Mouse (Mus musculus) monocyte, adult 5-6 weeks (primary cell): ENCODE measurements around the gene Jmjd8. TPM values are rescaled to one million over a fixed set of nuclear protein-coding genes. Genes with fewer than 3 reads are reported as not detected.

Experiments
- ATAC-seq: fragments of 153-309, 156-312 bp; replicated peaks from 2 replicates; pipeline ENCODE4 v1.8.0; 2017; ENCODE audit warnings: mild to moderate bottlenecking; ENCODE audit not compliant: low TSS enrichment, insufficient number of reproducible peaks, severe bottlenecking, poor library complexity, low FRiP score
- total RNA-seq: library from RNA; stranded (forward); fragments of 200-1000, 200-491, 200-594 nt; gene quantifications from 3 replicates; pipeline ENCODE4 v1.2.3, GENCODE M21; 2017

Jmjd8 gene
- 7.9 to 20.3 TPM (median 11.0 TPM) in 3 replicates for total RNA-seq

DNA sequence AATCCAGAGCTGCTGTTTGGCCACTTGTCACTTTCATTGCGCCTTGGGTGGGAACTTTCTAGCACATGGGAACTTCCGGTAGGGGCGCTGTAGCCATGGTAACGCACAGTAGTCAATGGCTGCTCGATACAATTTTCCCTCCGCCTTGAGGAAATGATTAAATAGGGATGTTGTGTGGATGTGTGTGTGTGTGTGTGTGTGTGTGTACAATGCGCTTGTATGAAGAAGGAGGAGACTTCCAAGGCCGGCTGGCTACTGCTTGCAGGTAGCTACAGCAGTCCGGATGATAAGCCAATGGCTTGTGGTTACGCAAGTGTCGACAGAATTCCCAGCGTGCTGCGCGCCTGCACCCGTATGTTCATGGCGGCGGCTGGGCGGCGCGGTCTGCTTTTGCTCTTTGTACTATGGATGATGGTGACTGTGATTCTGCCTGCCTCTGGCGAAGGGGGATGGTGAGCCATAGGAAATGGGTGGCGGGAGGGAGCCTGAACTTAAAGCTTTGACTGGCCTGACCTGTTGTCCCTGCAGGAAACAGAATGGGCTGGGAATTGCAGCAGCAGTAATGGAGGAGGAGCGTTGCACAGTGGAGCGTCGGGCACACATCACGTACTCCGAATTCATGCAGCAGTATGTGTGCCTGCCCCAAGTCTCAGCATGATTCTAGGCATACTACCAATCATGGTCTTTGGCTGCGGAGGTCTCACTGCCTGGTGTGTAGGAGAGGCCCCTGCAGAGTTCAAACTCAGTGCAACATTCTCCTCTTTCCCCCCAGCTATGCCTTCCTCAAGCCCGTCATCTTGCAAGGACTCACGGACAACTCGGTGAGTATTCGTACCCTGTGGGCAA is at the start of gene Jmjd8:
Gene Jmjd8, plus strand, starts transcription at position 156 of the 846 bp plus-strand sequence.
- peak; percentile 33 for ATAC-seq

DNA sequence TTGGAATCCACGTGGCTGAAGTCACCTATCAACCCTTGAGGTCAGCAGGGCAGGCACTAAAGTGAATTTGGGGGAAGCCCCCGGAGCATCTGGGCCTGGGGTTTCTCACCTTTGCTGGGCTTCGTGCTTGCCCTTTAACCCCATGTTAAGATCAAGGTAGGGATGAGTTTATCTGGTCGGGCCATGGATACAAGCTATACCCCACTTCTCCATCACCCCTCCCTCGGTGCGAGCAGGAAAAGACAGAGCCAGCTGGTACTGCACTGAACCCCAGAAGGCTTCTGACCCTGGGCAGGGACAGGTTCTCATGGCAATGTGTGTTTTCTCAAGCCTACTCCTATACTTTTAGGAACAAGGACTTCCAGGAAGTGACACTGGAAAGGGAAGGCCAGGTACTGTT is 47.3 kb upstream of the Jmjd8 start:
- no peak for ATAC-seq

DNA sequence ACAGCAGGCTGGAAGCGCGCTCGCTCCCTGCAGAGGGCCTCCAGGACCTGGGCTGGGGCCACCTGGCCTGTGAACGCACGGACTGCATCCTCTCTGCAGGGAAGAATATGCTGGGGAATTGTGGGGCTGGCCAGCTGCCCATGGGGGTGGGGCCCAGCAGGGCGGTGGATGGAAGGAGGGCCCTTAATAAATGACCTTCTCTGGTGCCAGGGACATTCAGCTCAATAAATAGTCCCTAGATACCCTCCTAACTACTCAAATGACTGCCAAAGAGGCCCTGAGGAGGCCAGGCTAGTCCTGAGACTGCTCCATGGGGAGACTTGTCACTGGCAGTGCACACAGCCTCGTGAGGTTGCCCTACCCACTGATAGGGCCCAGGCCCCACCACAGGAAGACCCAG is 45.6 kb upstream of the Jmjd8 start:
- no peak for ATAC-seq

DNA sequence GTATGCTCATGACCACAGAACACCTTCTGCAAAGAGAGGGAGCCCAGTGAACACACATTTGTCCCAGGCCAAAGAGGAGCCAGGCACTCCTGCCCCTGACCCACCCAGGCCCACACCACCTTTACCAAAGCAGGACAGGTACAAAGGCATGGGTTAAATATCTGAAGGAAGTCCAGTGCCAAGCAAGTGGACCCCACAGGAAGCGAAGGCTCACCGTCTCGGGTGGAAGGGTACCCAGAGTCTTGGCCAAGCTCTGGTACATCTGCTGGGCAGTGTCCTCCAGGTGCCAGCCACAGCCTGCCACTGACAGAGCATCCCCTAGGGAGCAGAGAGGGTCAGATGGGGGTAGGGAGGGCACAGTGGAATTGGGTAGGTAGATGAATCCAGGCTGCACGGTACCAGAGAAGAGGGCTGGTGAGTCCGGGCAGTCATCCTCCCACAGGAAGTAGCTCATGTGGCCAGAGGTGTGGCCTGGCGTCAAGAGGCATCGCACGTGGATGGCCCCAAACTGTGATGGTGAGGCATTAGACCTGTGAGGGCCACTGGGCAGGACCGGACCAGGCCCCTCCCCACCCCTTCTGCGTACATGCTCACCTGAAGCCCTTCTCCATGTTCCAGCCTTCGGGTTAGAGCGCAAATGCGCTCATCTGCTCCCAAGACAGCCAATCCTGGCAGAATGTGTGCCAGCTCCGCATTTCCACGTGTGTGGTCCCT is 44.6 kb upstream of the Jmjd8 start:
- ATAC-seq = no peak

GRCm38 (mm10) chr17:25785281-25785745 is 43.4 kb upstream of the Jmjd8 start, which contains the start of gene Haghl:
Gene Haghl (minus strand): TSS chr17:25785673.
- peak; percentile 89 for ATAC-seq

GRCm38 (mm10) chr17:25786280-25786679 is 42.4 kb upstream of the Jmjd8 start, which contains the start of gene Ccdc78:
Gene Ccdc78 (plus strand): TSS chr17:25786580.
- ATAC-seq = no peak

GRCm38 (mm10) chr17:25786781-25787504 is 41.7 kb upstream of the Jmjd8 start:
- no peak for ATAC-seq

- no peak for ATAC-seq
These were observed 37.3 kb upstream of the Jmjd8 start for GRCm38 (mm10) chr17:25791320-25791842.

DNA sequence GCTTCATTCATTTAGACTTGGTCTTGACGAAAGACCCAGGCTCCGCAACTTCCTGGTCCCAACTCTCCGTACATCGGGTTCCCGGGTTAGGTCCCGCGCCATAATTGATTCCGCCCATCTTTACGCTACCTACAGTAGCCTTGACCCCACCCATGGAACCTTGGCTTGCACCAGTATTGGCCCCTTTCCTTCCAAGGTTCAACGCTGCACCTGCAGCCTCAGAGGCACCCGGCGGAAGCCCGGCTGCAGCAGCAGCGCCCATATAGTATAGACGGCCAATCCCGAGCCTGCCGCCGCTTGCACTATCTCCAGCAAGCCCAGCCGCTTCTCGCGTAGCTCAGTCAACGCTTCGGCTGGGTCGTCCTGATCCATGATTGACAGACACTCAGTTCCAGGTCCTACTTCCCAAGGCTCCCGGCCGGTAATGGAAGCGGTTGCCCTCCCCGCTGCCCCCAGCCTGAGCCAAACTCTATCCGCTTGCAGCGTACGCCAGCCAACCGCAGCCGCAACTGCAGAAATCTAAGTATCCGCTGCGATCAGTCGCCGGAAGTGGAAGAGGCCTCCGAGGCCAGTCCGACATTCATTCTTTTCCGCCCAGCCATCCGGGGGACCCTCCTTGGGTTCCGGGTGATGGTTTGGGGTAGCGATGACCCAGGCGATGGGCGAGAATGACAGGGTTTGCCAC is 36.7 kb upstream of the Jmjd8 start:
- ATAC-seq = peak; percentile 76

GRCm38 (mm10) chr17:25792615-25793014 is 36.1 kb upstream of the Jmjd8 start, which contains the start of gene Fam173a:
Gene Fam173a (minus strand): TSS chr17:25792901.
- no peak for ATAC-seq

- ATAC-seq = no peak
These were observed 34.5 kb upstream of the Jmjd8 start for GRCm38 (mm10) chr17:25794197-25794596.

- no peak for ATAC-seq
These were observed 33.7 kb upstream of the Jmjd8 start for GRCm38 (mm10) chr17:25794998-25795397.

DNA sequence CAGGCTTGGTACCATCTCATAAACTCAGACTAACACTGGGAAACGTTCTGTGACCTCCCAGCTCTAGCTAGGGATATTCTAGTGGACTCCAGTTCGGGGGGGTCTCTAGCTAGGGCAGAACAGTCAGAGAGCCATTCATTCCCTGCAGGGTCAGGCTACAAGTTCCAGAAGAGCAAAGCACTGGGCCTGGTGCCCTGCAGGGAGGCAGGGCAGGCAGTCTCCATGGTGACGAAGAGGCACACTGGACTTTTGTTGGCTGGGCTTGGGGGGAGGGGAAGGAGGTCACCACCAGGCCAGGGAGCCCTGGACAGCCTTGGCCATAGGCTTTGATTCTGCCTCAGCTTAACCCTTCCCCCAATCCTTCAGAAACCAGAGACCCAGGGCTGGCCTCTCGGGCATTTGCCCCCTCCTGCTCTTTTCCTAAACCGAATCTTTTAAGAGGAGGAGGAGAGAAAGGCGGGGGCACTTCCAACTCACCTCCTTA is 33.0 kb upstream of the Jmjd8 start, which contains the start of gene AC134908.4:
Gene AC134908.4, minus strand, starts transcription at position 51 of the 484 bp plus-strand sequence.
- no peak for ATAC-seq

DNA sequence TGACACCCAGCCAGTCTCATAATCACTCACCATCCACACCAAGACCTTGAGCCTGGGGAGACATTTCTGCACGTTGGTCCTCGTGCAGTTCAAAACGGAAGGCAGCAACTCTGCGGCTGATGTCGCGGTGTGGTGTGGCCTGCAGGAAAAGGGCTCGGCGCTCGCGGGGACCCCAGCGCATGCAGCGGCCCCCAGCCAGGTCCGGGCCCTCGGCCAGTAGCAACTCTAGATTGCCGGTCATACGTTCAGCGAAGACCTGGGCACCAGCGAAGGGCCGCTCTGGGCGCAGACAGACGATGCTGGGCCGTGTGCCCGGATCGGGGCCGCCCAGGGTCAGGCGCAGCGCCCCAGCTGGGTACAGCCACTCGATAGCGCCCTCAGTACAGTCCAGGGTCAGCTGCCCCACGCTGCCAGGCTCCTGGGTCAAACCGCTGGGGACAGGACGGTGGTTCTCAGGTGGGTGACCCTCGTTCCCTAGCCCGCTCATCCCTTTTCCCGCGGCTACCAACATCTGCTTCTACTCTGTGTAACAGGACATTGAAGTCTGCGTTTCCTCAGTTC is 32.4 kb upstream of the Jmjd8 start:
- ATAC-seq = no peak

GRCm38 (mm10) chr17:25796951-25797369 is 31.7 kb upstream of the Jmjd8 start, which contains the start of gene Metrn:
Gene Metrn (minus strand): TSS chr17:25797136.
- peak; percentile 81 for ATAC-seq

DNA sequence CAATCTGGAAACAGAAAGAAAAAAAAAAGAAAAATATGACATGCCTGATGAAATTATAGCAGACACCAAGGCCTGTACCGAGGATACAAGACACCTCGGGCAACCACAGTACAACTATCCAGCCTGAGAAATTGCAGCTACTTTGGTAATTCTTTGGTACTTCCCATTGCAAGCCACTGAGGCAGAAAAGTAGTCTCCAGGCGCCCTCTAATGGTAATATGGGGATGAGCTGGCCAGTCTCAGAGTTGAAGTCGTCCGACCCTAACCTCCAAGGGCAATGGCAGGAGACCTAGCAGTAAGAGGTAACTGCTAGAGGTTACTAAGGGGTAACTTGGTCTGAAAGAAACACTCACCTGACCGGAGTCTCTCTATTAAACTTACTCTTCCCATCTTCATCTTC is 27.6 kb upstream of the Jmjd8 start:
- peak; percentile 88 for ATAC-seq

- ATAC-seq = no peak
These were observed 25.7 kb upstream of the Jmjd8 start for GRCm38 (mm10) chr17:25802825-25803517.
